Mouse (Mus musculus): Measurements from ENCODE around the gene Ncoa7. TPM values are rescaled to one million over a fixed set of nuclear protein-coding genes. Genes with fewer than 3 reads are reported as not detected.

The Ncoa7 gene
- polyA plus RNA-seq (2014; fragmentation: Nextera tagmentation; extraction: Ambion mirVana) = 9.2 and 11.4 TPM in 2 replicates

GRCm38 (mm10) chr10:30802681-30803586 is at the start of gene Ncoa7:
Ncoa7 (minus strand) TSS chr10:30803326.
- DNase-seq (ENCODE audit: low spot score) (peak; percentile 93), ATAC-seq (replicated peaks; ENCODE audit: low FRiP score, low TSS enrichment, low read depth) (peak; percentile 96)
- Histone ChIP-seq H3K9ac (ENCODE audit: low read length) (peak within 1 kb of the TSS; percentile 81), H3K27me3 (replicated peaks; ENCODE audit: control insufficient read depth, insufficient read depth, low read length) (no peaks in the 10 kb centered on the region), H3K9me3 (ENCODE audit: control insufficient read depth, low read length) (no peaks in the 10 kb centered on the region), H3K4me3 (ENCODE audit: low read depth, low read length) (peak within 1 kb of the TSS; percentile 82), H3K27ac (ENCODE audit: low read depth) (peak within 1 kb of the TSS; percentile 93), H3K36me3 (ENCODE audit: control insufficient read depth, insufficient read depth, low read length) (no peaks in the 10 kb centered on the region), H3K4me2 (ENCODE audit: low read length) (peak within 1 kb of the TSS; percentile 65), H3K4me1 (replicated peaks; ENCODE audit: control insufficient read depth, insufficient read depth, low read length) (peaks cover 13% of the 10 kb centered on the region; the same call in 1 of the 2 replicates)
- under 1% methylated on average over 76 of the region's 89 CpGs for WGBS

GRCm38 (mm10) chr10:30845101-30845825 is 42.1 kb upstream of the Ncoa7 start:
- Histone ChIP-seq H3K4me1 (replicated peaks; ENCODE audit: control insufficient read depth, insufficient read depth, low read length) (peaks cover 14% of the 10 kb centered on the region; the same call in 1 of the 2 replicates), H3K27me3 (replicated peaks; ENCODE audit: control insufficient read depth, insufficient read depth, low read length) (peaks cover 32% of the 10 kb centered on the region), H3K4me3 (ENCODE audit: low read depth, low read length) (no peak overlapping the region), H3K9ac (ENCODE audit: low read length) (no peak overlapping the region), H3K4me2 (ENCODE audit: low read length) (no peak overlapping the region), H3K36me3 (ENCODE audit: control insufficient read depth, insufficient read depth, low read length) (no peaks in the 10 kb centered on the region), H3K9me3 (ENCODE audit: control insufficient read depth, low read length) (no peaks in the 10 kb centered on the region), H3K27ac (ENCODE audit: low read depth) (no peak overlapping the region)
- ATAC-seq (replicated peaks; ENCODE audit: low FRiP score, low TSS enrichment, low read depth) = no peak
- 33% methylated on average over 13 of the region's 13 CpGs for WGBS
- no peak for DNase-seq (ENCODE audit: low spot score)

GRCm38 (mm10) chr10:30844191-30845010 is 41.3 kb upstream of the Ncoa7 start:
- H3K27me3 ChIP-seq (replicated peaks; ENCODE audit: control insufficient read depth, insufficient read depth, low read length) = peaks cover 32% of the 10 kb centered on the region
- ATAC-seq (replicated peaks; ENCODE audit: low FRiP score, low TSS enrichment, low read depth) = 0 out of 2 replicates have a peak, but pooled peaks have one; percentile 9
- DNase-seq (ENCODE audit: low spot score) = peak; percentile 81

GRCm38 (mm10) chr10:30843438-30844190 is 40.5 kb upstream of the Ncoa7 start:
- Histone ChIP-seq H3K27me3 (replicated peaks; ENCODE audit: control insufficient read depth, insufficient read depth, low read length) (peaks cover 32% of the 10 kb centered on the region), H3K9me3 (ENCODE audit: control insufficient read depth, low read length) (no peaks in the 10 kb centered on the region), H3K4me1 (replicated peaks; ENCODE audit: control insufficient read depth, insufficient read depth, low read length) (peaks cover 14% of the 10 kb centered on the region; the same call in 1 of the 2 replicates), H3K4me2 (ENCODE audit: low read length) (peak overlapping the region; percentile 68), H3K9ac (ENCODE audit: low read length) (peak overlapping the region; percentile 28), H3K27ac (ENCODE audit: low read depth) (peak overlapping the region; percentile 69), H3K4me3 (ENCODE audit: low read depth, low read length) (peak overlapping the region; percentile 52), H3K36me3 (ENCODE audit: control insufficient read depth, insufficient read depth, low read length) (no peaks in the 10 kb centered on the region)
- 2% methylated on average over 21 of the region's 21 CpGs for whole genome bisulfite sequencing
- peak; percentile 77 for DNase-seq (ENCODE audit: low spot score)
- 0 out of 2 replicates have a peak, but pooled peaks have one; percentile 26 for ATAC-seq (replicated peaks; ENCODE audit: low FRiP score, low TSS enrichment, low read depth)

More at GRCm38 (mm10) chr10:30844191-30845010, 41.3 kb upstream of the Ncoa7 start:
- H3K9ac ChIP-seq (ENCODE audit: low read length) = peak overlapping the region; percentile 11; the same call in 1 of the 2 replicates
- WGBS = 10% methylated on average over 30 of the region's 30 CpGs
- H3K27ac ChIP-seq (ENCODE audit: low read depth) = peak overlapping the region; percentile 69
- H3K4me2 ChIP-seq (ENCODE audit: low read length) = peak overlapping the region; percentile 68
- peaks cover 14% of the 10 kb centered on the region; the same call in 1 of the 2 replicates for H3K4me1 ChIP-seq (replicated peaks; ENCODE audit: control insufficient read depth, insufficient read depth, low read length)
- peak overlapping the region; percentile 52 for H3K4me3 ChIP-seq (ENCODE audit: low read depth, low read length)
- no peaks in the 10 kb centered on the region for H3K36me3 ChIP-seq (ENCODE audit: control insufficient read depth, insufficient read depth, low read length)
- H3K9me3 ChIP-seq (ENCODE audit: control insufficient read depth, low read length) = no peaks in the 10 kb centered on the region

- DNase-seq (ENCODE audit: low spot score) (peak; percentile 99), ATAC-seq (replicated peaks; ENCODE audit: low FRiP score, low TSS enrichment, low read depth) (peak; percentile 99)
- H3K27ac ChIP-seq (ENCODE audit: low read depth) = peak within 1 kb of the TSS; percentile 69
- peak within 1 kb of the TSS; percentile 68 for H3K4me2 ChIP-seq (ENCODE audit: low read length)
- H3K27me3 ChIP-seq (replicated peaks; ENCODE audit: control insufficient read depth, insufficient read depth, low read length) = peaks cover 32% of the 10 kb centered on the region
- peak within 1 kb of the TSS; percentile 40 for H3K9ac ChIP-seq (ENCODE audit: low read length)
- H3K36me3 ChIP-seq (ENCODE audit: control insufficient read depth, insufficient read depth, low read length) = no peaks in the 10 kb centered on the region
- under 1% methylated on average over 70 of the region's 70 CpGs for WGBS
- H3K4me3 ChIP-seq (ENCODE audit: low read depth, low read length) = peak within 1 kb of the TSS; percentile 52
- peaks cover 14% of the 10 kb centered on the region; the same call in 1 of the 2 replicates for H3K4me1 ChIP-seq (replicated peaks; ENCODE audit: control insufficient read depth, insufficient read depth, low read length)
- no peaks in the 10 kb centered on the region for H3K9me3 ChIP-seq (ENCODE audit: control insufficient read depth, low read length)
Observed at GRCm38 (mm10) chr10:30842643-30843437, 39.7 kb upstream of the Ncoa7 start, which contains the start of gene Hey2. Hey2 (minus strand) TSS chr10:30842801.

GRCm38 (mm10) chr10:30842228-30842627 is 39.1 kb upstream of the Ncoa7 start:
- ATAC-seq (replicated peaks; ENCODE audit: low FRiP score, low TSS enrichment, low read depth) (peak; percentile 45), DNase-seq (ENCODE audit: low spot score) (no peak)
- Histone ChIP-seq H3K9ac (ENCODE audit: low read length) (peak overlapping the region; percentile 40), H3K9me3 (ENCODE audit: control insufficient read depth, low read length) (no peaks in the 10 kb centered on the region), H3K27me3 (replicated peaks; ENCODE audit: control insufficient read depth, insufficient read depth, low read length) (peaks cover 32% of the 10 kb centered on the region), H3K4me3 (ENCODE audit: low read depth, low read length) (peak overlapping the region; percentile 52), H3K4me2 (ENCODE audit: low read length) (peak overlapping the region; percentile 68), H3K27ac (ENCODE audit: low read depth) (peak overlapping the region; percentile 57; the same call in 1 of the 2 replicates), H3K36me3 (ENCODE audit: control insufficient read depth, insufficient read depth, low read length) (no peaks in the 10 kb centered on the region), H3K4me1 (replicated peaks; ENCODE audit: control insufficient read depth, insufficient read depth, low read length) (peaks cover 14% of the 10 kb centered on the region; the same call in 1 of the 2 replicates)
- 0% methylated on average over 29 of the region's 29 CpGs for WGBS

GRCm38 (mm10) chr10:30840824-30841223 is 37.7 kb upstream of the Ncoa7 start:
- peak overlapping the region; percentile 12; the same call in 1 of the 2 replicates for H3K4me3 ChIP-seq (ENCODE audit: low read depth, low read length)
- H3K9ac ChIP-seq (ENCODE audit: low read length) = no peak overlapping the region
- no peak overlapping the region for H3K27ac ChIP-seq (ENCODE audit: low read depth)
- DNase-seq (ENCODE audit: low spot score) (no peak), ATAC-seq (replicated peaks; ENCODE audit: low FRiP score, low TSS enrichment, low read depth) (no peak)
- no peaks in the 10 kb centered on the region for H3K36me3 ChIP-seq (ENCODE audit: control insufficient read depth, insufficient read depth, low read length)
- peaks cover 14% of the 10 kb centered on the region; the same call in 1 of the 2 replicates for H3K4me1 ChIP-seq (replicated peaks; ENCODE audit: control insufficient read depth, insufficient read depth, low read length)
- H3K4me2 ChIP-seq (ENCODE audit: low read length) = peak overlapping the region; percentile 68
- H3K9me3 ChIP-seq (ENCODE audit: control insufficient read depth, low read length) = no peaks in the 10 kb centered on the region
- WGBS = 83% methylated on average over 5 of the region's 5 CpGs
- H3K27me3 ChIP-seq (replicated peaks; ENCODE audit: control insufficient read depth, insufficient read depth, low read length) = peaks cover 25% of the 10 kb centered on the region
